8 mouse cellular contexts compared by ENCODE assay signal in genomic region chr3:31093196-31093595, GRCm38 (mm10). TPM values are rescaled to one million over a fixed set of nuclear protein-coding genes. Genes with fewer than 3 reads are reported as not detected.
DNase-seq lines count a peak whose midpoint lies in the region; ATAC-seq and TF ChIP-seq lines count a peak whose summit lies in the region.

No protein-coding gene starts in this region.

- peak overlapping the region; percentile 99 for H3K27ac ChIP-seq in heart, embryonic 11.5 days (ENCODE audit: low read depth, low read length)
- H3K27ac ChIP-seq in liver, postnatal 0 days (ENCODE audit: low read depth): peak overlapping the region; percentile 100

- no peaks in the 10 kb centered on the region; the same call in 1 of the 2 replicates for H3K27me3 ChIP-seq in heart, embryonic 11.5 days (ENCODE audit: control insufficient read depth, insufficient read depth, low read length)
- H3K27me3 ChIP-seq in liver, postnatal 0 days (ENCODE audit: insufficient read depth, low read length): no peaks in the 10 kb centered on the region

- peak; percentile 34 for ATAC-seq in common myeloid progenitor, adult 5-6 weeks (replicated peaks; ENCODE audit: low read depth, poor library complexity, severe bottlenecking)
- no peak for ATAC-seq in heart, embryonic 11.5 days (replicated peaks; ENCODE audit: insufficient number of reproducible peaks, low FRiP score, low TSS enrichment)
- no peak for ATAC-seq in liver, postnatal 0 days
- ATAC-seq in activated CD4-positive, CD25-positive, alpha-beta regulatory T cell, adult 4 months: no peak

- no peak; the same call in 1 of the 2 replicates for TF ChIP-seq EP300 in liver, postnatal 0 days (IDR thresholded peaks at IDR 0.05; ENCODE audit: low read depth)

- WGBS in heart, embryonic 11.5 days (ENCODE audit: insufficient replicate concordance): 5% methylated on average over 13 of the region's 13 CpGs
- WGBS in liver, postnatal 0 days (ENCODE audit: insufficient replicate concordance): 6% methylated on average over 13 of the region's 13 CpGs

- peak overlapping the region; percentile 95 for H3K9ac ChIP-seq in heart, embryonic 11.5 days (ENCODE audit: low read depth, low read length)
- H3K9ac ChIP-seq in liver, postnatal 0 days (replicated peaks): peak overlapping the region; percentile 27

- H3K9me3 ChIP-seq in heart, embryonic 11.5 days (replicated peaks; ENCODE audit: control insufficient read depth, low read length): no peaks in the 10 kb centered on the region
- no peaks in the 10 kb centered on the region for H3K9me3 ChIP-seq in liver, postnatal 0 days (ENCODE audit: low read length)

- no peak for TF ChIP-seq CTCF in liver, postnatal 0 days (IDR thresholded peaks at IDR 0.05; ENCODE audit: low read depth)

- no peaks in the 10 kb centered on the region for H3K36me3 ChIP-seq in heart, embryonic 11.5 days (ENCODE audit: control insufficient read depth, insufficient read depth, low read length)
- no peaks in the 10 kb centered on the region for H3K36me3 ChIP-seq in liver, postnatal 0 days (replicated peaks; ENCODE audit: insufficient read depth, low read length)

- peak overlapping the region; percentile 76 for H3K4me2 ChIP-seq in heart, embryonic 11.5 days
- H3K4me2 ChIP-seq in liver, postnatal 0 days (ENCODE audit: low read depth, low read length): peak overlapping the region; percentile 85

- peak; percentile 22 for DNase-seq in ovary, postnatal 14 days (ENCODE audit: low spot score)
- DNase-seq in ovary, adult 18-20 months (ENCODE audit: low spot score): no peak
- peak; percentile 72 to 79 for DNase-seq in layer of hippocampus, adult 8-10 months (ENCODE audit: low spot score in 2 of 2)
- peak; percentile 29 for DNase-seq in liver, postnatal 0 days
- DNase-seq in right cerebral cortex, postnatal 14 days: peak; percentile 49

- peaks cover 13% of the 10 kb centered on the region for H3K4me1 ChIP-seq in heart, embryonic 11.5 days (ENCODE audit: control insufficient read depth, insufficient read depth, low read length)
- H3K4me1 ChIP-seq in liver, postnatal 0 days (ENCODE audit: insufficient read depth): peaks cover 34% of the 10 kb centered on the region

- H3K4me3 ChIP-seq in heart, embryonic 11.5 days (ENCODE audit: low read depth, low read length): peak overlapping the region; percentile 99
- H3K4me3 ChIP-seq in liver, postnatal 0 days (ENCODE audit: low read depth, low read length): peak overlapping the region; percentile 93

RNA-seq across cellular contexts. Expression of gene Skil, which starts 1.7 kb away (rescaled TPM):
- total RNA-seq in common myeloid progenitor, adult 5-6 weeks (2017): 22.9 and 32.8 TPM in 2 replicates
- 26.3 and 32.4 TPM in 2 replicates for polyA plus RNA-seq in heart, embryonic 11.5 days (2014; fragmentation: Nextera tagmentation; extraction: Ambion mirVana)
- total RNA-seq in layer of hippocampus, adult 8-10 months (2022): 10 to 100 TPM; 60.7 to 74.8 (median 65.5) TPM
- 7.3 and 8.2 TPM in 2 replicates for polyA plus RNA-seq in liver, postnatal 0 days (2015; fragmentation: Nextera tagmentation; extraction: Ambion mirVana)
- polyA plus RNA-seq in activated CD4-positive, CD25-positive, alpha-beta regulatory T cell, adult 4 months (2017; shearing (Covaris generic)): 10 to 100 TPM; 54.4 to 60.6 TPM

RNA-seq across cellular contexts. Expression of gene Cldn11, which starts 56.5 kb away (rescaled TPM):
- not detected in 2 replicates for total RNA-seq in common myeloid progenitor, adult 5-6 weeks (2017)
- 5.2 and 6.6 TPM in 2 replicates for polyA plus RNA-seq in heart, embryonic 11.5 days (2014; fragmentation: Nextera tagmentation; extraction: Ambion mirVana)
- total RNA-seq in layer of hippocampus, adult 8-10 months (2022): 100 to 1,000 TPM in 3 of 4 experiments, 10 to 100 TPM in 1; 98.5 to 162 (median 138) TPM
- 0.11 and 0.17 TPM in 2 replicates for polyA plus RNA-seq in liver, postnatal 0 days (2015; fragmentation: Nextera tagmentation; extraction: Ambion mirVana)
- polyA plus RNA-seq in activated CD4-positive, CD25-positive, alpha-beta regulatory T cell, adult 4 months (2017; shearing (Covaris generic)): not detected
